Mouse (Mus musculus) cortical plate, adult 2 months (tissue): Measurements from ENCODE around the gene Kif1a. TPM values are rescaled to one million over a fixed set of nuclear protein-coding genes. Genes with fewer than 3 reads are reported as not detected.

Source experiments
- H3K27ac ChIP-seq: fragments of 200-500 bp; 2 replicates; pipeline ENCODE4 v1.5.1; 2012; ENCODE audit warnings: low read length, control low read depth, inconsistent platforms; ENCODE audit not compliant: insufficient read depth
- H3K4me1 ChIP-seq: fragments of 200-500 bp; 2 replicates; pipeline ENCODE4 v1.6.1; 2011; ENCODE audit warnings: low read length; ENCODE audit not compliant: control insufficient read depth, insufficient read depth
- H3K4me3 ChIP-seq: fragments of 200-500 bp; 2 replicates; pipeline ENCODE4 v1.5.1; 2011; ENCODE audit warnings: mild to moderate bottlenecking, low read length, control low read depth; ENCODE audit not compliant: insufficient read depth
- CTCF ChIP-seq: fragments of 200-500 bp; IDR thresholded peaks from 2 replicates; pipeline ENCODE4 v1.5.1; 2011; ENCODE audit warnings: mild to moderate bottlenecking, control low read depth, low read length; ENCODE audit not compliant: insufficient read depth; ENCODE audit errors: extremely low read depth
- POLR2A ChIP-seq: fragments of 200-500 bp; IDR thresholded peaks from 2 replicates; pipeline ENCODE4 v1.6.1; 2011; ENCODE audit warnings: mild to moderate bottlenecking, low read length, control low read depth; ENCODE audit not compliant: insufficient read depth; ENCODE audit errors: extremely low read depth
- polyA plus RNA-seq: library from polyadenylated mRNA; depleted of rRNA; stranded (reverse); fragments of >200 nt; gene quantifications from 2 replicates; pipeline ENCODE4 v1.2.3, GENCODE M21; 2012

Gene Kif1a
- polyA plus RNA-seq, 1 experiment = 356 TPM

- Histone ChIP-seq H3K4me3 (no peak overlapping the region), H3K27ac (no peak overlapping the region), H3K4me1 (no peaks in the 10 kb centered on the region)
- TF ChIP-seq POLR2A (no peak), CTCF (no peak)
Observed at GRCm38 (mm10) chr1:93012103-93012585, 89.6 kb downstream of the Kif1a start.

- no peak overlapping the region for H3K4me3 ChIP-seq
- H3K4me1 ChIP-seq = no peaks in the 10 kb centered on the region
- no peak overlapping the region for H3K27ac ChIP-seq
- TF ChIP-seq POLR2A (no peak), CTCF (peak; percentile 49)
Observed at GRCm38 (mm10) chr1:93010731-93011130, 91.0 kb downstream of the Kif1a start.

GRCm38 (mm10) chr1:93009196-93009595 lies 92.6 kb downstream of the Kif1a start:
- no peak overlapping the region for H3K4me3 ChIP-seq
- TF ChIP-seq POLR2A = no peak
- no peak for TF ChIP-seq CTCF
- no peaks in the 10 kb centered on the region for H3K4me1 ChIP-seq
- no peak overlapping the region for H3K27ac ChIP-seq

GRCm38 (mm10) chr1:93006061-93006460 lies 95.7 kb downstream of the Kif1a start, which contains the start of gene Aqp12:
Gene Aqp12 (plus strand): TSS chr1:93006334.
- no peak for TF ChIP-seq POLR2A
- no peak for TF ChIP-seq CTCF
- H3K4me3 ChIP-seq = no peak within 1 kb of the TSS

GRCm38 (mm10) chr1:92992880-92993279 lies 108.9 kb downstream of the Kif1a start:
- TF ChIP-seq POLR2A (no peak), CTCF (no peak)
- Histone ChIP-seq H3K27ac (no peak overlapping the region), H3K4me1 (no peaks in the 10 kb centered on the region), H3K4me3 (no peak overlapping the region)

More at GRCm38 (mm10) chr1:93006061-93006460, 95.7 kb downstream of the Kif1a start, which contains the start of gene Aqp12:
- H3K27ac ChIP-seq = no peak within 1 kb of the TSS
- no peaks in the 10 kb centered on the region for H3K4me1 ChIP-seq

GRCm38 (mm10) chr1:92992214-92992855 lies 109.4 kb downstream of the Kif1a start:
- Histone ChIP-seq H3K4me1 (no peaks in the 10 kb centered on the region), H3K4me3 (no peak overlapping the region), H3K27ac (no peak overlapping the region)
- TF ChIP-seq POLR2A (no peak), CTCF (no peak)

GRCm38 (mm10) chr1:92989891-92990290 lies 111.9 kb downstream of the Kif1a start:
- Histone ChIP-seq H3K27ac (no peak overlapping the region), H3K4me1 (no peaks in the 10 kb centered on the region), H3K4me3 (no peak overlapping the region)
- TF ChIP-seq CTCF (no peak), POLR2A (no peak)

GRCm38 (mm10) chr1:92988894-92989293 lies 112.9 kb downstream of the Kif1a start:
- TF ChIP-seq CTCF (no peak), POLR2A (no peak)
- Histone ChIP-seq H3K27ac (no peak overlapping the region), H3K4me1 (no peaks in the 10 kb centered on the region), H3K4me3 (no peak overlapping the region)

- no peaks in the 10 kb centered on the region for H3K4me1 ChIP-seq
- H3K27ac ChIP-seq = no peak overlapping the region
- no peak overlapping the region for H3K4me3 ChIP-seq
- no peak for TF ChIP-seq CTCF
- no peak for TF ChIP-seq POLR2A
Observed at GRCm38 (mm10) chr1:92984999-92985398, 116.8 kb downstream of the Kif1a start.

GRCm38 (mm10) chr1:92982931-92983605 lies 118.7 kb downstream of the Kif1a start:
- H3K4me1 ChIP-seq = no peaks in the 10 kb centered on the region
- no peak overlapping the region for H3K4me3 ChIP-seq
- TF ChIP-seq CTCF (no peak), POLR2A (no peak)
- no peak overlapping the region for H3K27ac ChIP-seq
